Mouse (Mus musculus) liver, embryonic 14.5 days (tissue): ENCODE data around the gene Gm7138.
"Not testable (repeated sequence)": the region's sequence is repeated elsewhere in the genome, so short reads cannot be mapped to it uniquely, and the experiment has no call there.

Source experiments
- CTCF ChIP-seq: IDR thresholded peaks from 2 replicates; pipeline ENCODE4 v1.5.1; 2016; ENCODE audit warnings: antibody characterized with exemption, low read depth, control low read depth
- EP300 ChIP-seq: IDR thresholded peaks from 2 replicates; pipeline ENCODE4 v1.6.1; 2016; ENCODE audit warnings: antibody characterized with exemption, low read depth

DNA sequence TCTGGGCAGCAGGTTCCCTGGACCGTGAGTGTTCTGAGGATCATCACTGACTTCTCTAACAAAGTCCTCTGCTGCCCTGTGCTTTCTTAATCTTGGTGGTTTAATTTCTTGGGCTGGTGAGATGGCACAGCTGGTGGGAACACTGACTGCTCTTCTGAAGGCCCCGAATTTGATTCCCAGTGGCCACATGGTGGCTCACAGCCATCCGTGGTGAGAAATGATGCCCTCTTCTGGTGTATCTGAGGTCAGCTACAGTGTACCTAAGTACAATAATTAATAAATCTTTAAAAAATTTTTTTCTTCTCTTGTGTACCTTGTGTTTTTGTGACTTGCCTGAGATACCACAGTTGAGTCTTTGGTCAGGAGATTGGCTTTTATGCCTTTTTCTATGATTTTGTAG is 24.4 kb downstream of the Gm7138 start:
- not testable (repeated sequence) for TF ChIP-seq CTCF, EP300
